Mouse (Mus musculus): ENCODE results near the gene Neurl1b. TPM values are rescaled to one million over a fixed set of nuclear protein-coding genes. Genes with fewer than 3 reads are reported as not detected.

Gene Neurl1b
- total and polyA plus RNA-seq, 2 experiments from 2014 or later: 2.1 to 60.4 TPM

DNA sequence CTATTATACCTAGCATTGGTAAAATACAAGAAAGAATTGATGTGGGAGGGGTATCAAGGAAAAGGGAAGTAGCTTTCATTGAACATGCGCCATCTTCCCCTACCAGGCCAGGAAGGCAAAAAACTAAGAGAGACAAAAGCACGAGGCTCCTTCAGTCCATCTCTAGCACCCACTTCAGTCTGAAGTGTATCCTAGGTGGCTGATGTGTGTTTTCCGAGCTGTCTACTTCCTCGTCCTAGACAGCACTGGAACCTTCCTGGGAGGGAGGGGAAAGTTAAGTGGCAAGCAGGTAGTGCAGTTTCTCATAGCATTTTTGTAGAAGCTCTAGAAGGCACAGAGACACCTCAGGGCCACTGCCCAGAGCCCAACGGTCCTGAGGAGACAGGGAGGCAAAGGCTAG lies 31.9 kb upstream of the Neurl1b start:
- Histone ChIP-seq H3K4me1 (ENCODE audit: insufficient read depth, low read length) (peaks cover 25% of the 10 kb centered on the region), H3K4me2 (ENCODE audit: low read depth, low read length) (no peak overlapping the region), H3K9me3 (ENCODE audit: low read length) (no peaks in the 10 kb centered on the region), H3K27ac (no peak overlapping the region), H3K27me3 (ENCODE audit: insufficient read depth, low read length) (no peaks in the 10 kb centered on the region), H3K9ac (replicated peaks; ENCODE audit: low read length) (no peak overlapping the region), H3K4me3 (ENCODE audit: low read length) (no peak overlapping the region), H3K36me3 (ENCODE audit: insufficient read depth, low read length) (no peaks in the 10 kb centered on the region)
- no peak for TF ChIP-seq CTCF (IDR thresholded peaks at IDR 0.05; ENCODE audit: low read depth)
- no peak for DNase-seq (ENCODE audit: low spot score)
- WGBS: 84% methylated on average over 5 of the region's 5 CpGs
- no peak for ATAC-seq

DNA sequence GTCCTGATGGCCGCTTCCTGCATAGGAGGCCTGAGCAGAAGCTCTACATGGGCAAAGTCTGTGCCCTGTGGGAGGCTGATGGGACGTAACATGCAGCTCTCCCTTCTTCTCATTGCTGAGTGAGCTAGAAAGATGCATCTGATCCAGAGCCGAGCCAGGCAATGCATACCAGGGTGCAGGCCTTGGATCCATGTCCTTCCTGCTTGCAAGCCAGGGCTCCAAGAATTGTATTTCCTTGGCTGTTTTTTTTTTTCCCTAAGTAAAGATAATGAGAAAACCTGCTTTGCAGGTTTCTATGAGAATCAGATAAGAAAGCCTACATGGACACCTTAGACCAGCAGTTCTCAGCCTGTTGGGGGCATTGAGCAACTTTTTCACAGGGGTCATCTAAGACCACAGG lies 30.5 kb upstream of the Neurl1b start:
- DNase-seq (ENCODE audit: low spot score): no peak
- H3K27me3 ChIP-seq (ENCODE audit: insufficient read depth, low read length): no peaks in the 10 kb centered on the region
- no peak overlapping the region for H3K4me3 ChIP-seq (ENCODE audit: low read length)
- no peaks in the 10 kb centered on the region for H3K36me3 ChIP-seq (ENCODE audit: insufficient read depth, low read length)
- H3K4me2 ChIP-seq (ENCODE audit: low read depth, low read length): no peak overlapping the region
- TF ChIP-seq CTCF (IDR thresholded peaks at IDR 0.05; ENCODE audit: low read depth): no peak
- WGBS: 90% methylated on average over 3 of the region's 3 CpGs
- H3K9me3 ChIP-seq (ENCODE audit: low read length): no peaks in the 10 kb centered on the region
- no peak for ATAC-seq
- peaks cover 25% of the 10 kb centered on the region for H3K4me1 ChIP-seq (ENCODE audit: insufficient read depth, low read length)
- H3K9ac ChIP-seq (replicated peaks; ENCODE audit: low read length): no peak overlapping the region
- no peak overlapping the region for H3K27ac ChIP-seq

DNA sequence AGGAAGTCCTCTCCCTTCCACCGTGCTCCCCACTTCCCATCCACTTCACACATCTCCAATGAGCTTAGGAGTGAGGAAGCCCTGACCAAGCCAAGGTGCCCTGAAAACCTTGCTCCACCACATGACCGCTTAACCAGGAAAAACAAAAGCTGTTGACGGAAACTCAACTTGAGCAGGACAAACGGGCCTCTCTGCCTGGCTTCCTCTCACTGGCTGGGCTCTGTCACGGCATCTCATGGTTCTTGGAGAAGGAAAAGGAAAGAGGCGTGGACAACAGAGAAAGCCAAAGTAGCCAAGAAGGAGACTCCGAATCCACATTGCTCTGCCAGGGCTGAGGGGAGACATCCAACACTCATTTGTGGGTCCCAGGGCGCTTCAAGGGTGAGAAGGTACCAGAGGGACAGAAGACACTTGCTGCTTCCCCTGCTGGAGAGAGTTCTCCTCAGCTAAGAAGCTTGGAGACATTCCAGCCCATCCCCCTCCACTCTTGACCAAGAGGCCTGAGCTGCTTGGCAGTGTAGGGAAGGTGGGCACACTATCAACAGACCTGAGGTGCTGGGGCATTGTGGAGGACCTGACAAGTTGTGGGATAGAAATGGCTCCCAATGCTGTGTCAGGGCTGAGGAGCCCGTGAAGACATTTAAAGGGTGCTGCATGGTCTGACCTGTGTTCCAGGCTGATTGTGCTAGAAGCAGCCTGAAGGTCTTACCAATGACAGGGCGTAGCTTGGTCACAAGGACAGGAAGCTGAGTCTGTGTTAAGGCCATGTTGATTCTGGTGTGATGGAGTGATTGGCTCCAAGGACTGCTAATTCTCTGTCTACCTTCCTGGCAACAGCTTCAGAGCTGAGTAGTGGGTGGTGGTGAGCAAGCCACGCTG lies 29.1 kb upstream of the Neurl1b start:
- no peaks in the 10 kb centered on the region for H3K27me3 ChIP-seq (ENCODE audit: insufficient read depth, low read length)
- H3K9me3 ChIP-seq (ENCODE audit: low read length): no peaks in the 10 kb centered on the region
- H3K36me3 ChIP-seq (ENCODE audit: insufficient read depth, low read length): no peaks in the 10 kb centered on the region
- H3K4me1 ChIP-seq (ENCODE audit: insufficient read depth, low read length): peaks cover 21% of the 10 kb centered on the region
- H3K4me3 ChIP-seq (ENCODE audit: low read length): no peak overlapping the region
- H3K4me2 ChIP-seq (ENCODE audit: low read depth, low read length): no peak overlapping the region
- WGBS: 90% methylated on average over 11 of the region's 11 CpGs
- H3K27ac ChIP-seq: no peak overlapping the region
- no peak for DNase-seq (ENCODE audit: low spot score)
- no peak for TF ChIP-seq CTCF (IDR thresholded peaks at IDR 0.05; ENCODE audit: low read depth)
- no peak overlapping the region for H3K9ac ChIP-seq (replicated peaks; ENCODE audit: low read length)
- ATAC-seq: no peak

DNA sequence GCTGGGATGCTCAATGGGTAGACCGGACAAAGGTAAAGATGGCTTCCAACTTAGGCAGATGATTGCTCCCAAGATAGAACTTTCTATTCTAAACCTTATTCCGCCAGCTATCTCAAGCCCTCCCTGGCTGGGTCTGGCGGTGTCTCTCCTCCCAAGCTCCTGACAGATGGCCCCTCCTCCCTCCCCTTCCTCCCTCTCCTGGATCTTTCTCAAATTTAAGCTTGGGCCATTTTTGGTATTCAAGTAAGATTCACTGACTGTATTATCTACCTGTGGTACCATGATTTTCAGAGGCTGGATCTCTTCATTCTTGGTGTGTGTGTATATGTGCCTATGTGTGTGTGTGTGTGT lies 28.5 kb upstream of the Neurl1b start:
- 86% methylated on average over 3 of the region's 3 CpGs for WGBS
- no peak for TF ChIP-seq CTCF (IDR thresholded peaks at IDR 0.05; ENCODE audit: low read depth)
- Histone ChIP-seq H3K4me3 (ENCODE audit: low read length) (no peak overlapping the region), H3K27ac (no peak overlapping the region), H3K4me2 (ENCODE audit: low read depth, low read length) (no peak overlapping the region), H3K36me3 (ENCODE audit: insufficient read depth, low read length) (no peaks in the 10 kb centered on the region), H3K4me1 (ENCODE audit: insufficient read depth, low read length) (peaks cover 15% of the 10 kb centered on the region), H3K27me3 (ENCODE audit: insufficient read depth, low read length) (no peaks in the 10 kb centered on the region), H3K9me3 (ENCODE audit: low read length) (no peaks in the 10 kb centered on the region), H3K9ac (replicated peaks; ENCODE audit: low read length) (no peak overlapping the region)
- DNase-seq (ENCODE audit: low spot score) (no peak), ATAC-seq (no peak)

DNA sequence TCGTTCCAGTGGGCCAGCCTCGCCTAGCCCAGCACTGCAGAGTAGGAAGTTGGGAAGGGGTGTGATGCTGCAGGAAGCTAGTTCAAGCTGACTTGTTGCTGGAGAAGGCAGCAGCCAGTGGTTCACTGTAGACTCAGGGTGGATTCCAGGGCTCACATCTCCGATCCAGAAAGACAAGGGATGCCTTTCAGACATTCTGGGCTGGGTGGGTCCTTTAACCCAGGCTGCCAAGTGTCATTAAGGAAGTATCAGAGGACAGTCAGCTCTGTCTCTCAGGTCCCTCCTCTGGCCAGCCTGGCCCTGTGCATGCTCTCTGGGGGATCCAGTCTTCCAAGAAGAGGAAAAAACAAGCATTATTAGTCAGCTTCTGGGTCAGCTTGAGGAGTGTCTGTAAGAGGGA lies 26.5 kb upstream of the Neurl1b start:
- Histone ChIP-seq H3K4me1 (ENCODE audit: insufficient read depth, low read length) (0 out of 2 replicates have a peak, but pooled peaks cover 4% of the 10 kb centered on the region), H3K36me3 (ENCODE audit: insufficient read depth, low read length) (no peaks in the 10 kb centered on the region), H3K4me3 (ENCODE audit: low read length) (no peak overlapping the region), H3K27ac (no peak overlapping the region), H3K4me2 (ENCODE audit: low read depth, low read length) (no peak overlapping the region), H3K9ac (replicated peaks; ENCODE audit: low read length) (no peak overlapping the region), H3K9me3 (ENCODE audit: low read length) (no peaks in the 10 kb centered on the region), H3K27me3 (ENCODE audit: insufficient read depth, low read length) (no peaks in the 10 kb centered on the region)
- ATAC-seq (no peak), DNase-seq (ENCODE audit: low spot score) (no peak)
- no peak for TF ChIP-seq CTCF (IDR thresholded peaks at IDR 0.05; ENCODE audit: low read depth)
- 72% methylated on average over 3 of the region's 3 CpGs for WGBS

DNA sequence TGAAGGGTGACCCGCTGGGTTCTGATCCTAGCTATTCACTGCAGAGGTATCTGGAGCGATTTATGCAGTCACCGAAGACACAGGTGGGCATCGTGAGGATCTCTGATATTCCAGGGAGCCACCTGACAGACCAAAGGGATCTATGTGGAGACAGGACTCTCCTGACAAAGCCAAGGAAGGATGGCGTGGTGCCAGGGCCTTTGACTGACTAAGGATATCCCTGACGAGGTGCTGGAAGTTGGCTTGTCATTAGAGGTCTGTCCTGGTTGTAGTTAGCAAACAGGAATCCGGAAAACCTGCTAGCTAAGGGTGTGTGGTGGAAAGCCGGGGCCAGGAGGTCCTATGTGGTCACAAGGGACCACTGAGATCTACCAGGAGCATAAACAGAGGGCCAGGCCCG lies 25.4 kb upstream of the Neurl1b start:
- H3K36me3 ChIP-seq (ENCODE audit: insufficient read depth, low read length): no peaks in the 10 kb centered on the region
- H3K9ac ChIP-seq (replicated peaks; ENCODE audit: low read length): no peak overlapping the region
- H3K4me1 ChIP-seq (ENCODE audit: insufficient read depth, low read length): 0 out of 2 replicates have a peak, but pooled peaks cover 4% of the 10 kb centered on the region
- DNase-seq (ENCODE audit: low spot score): no peak
- peaks cover 2% of the 10 kb centered on the region; the same call in 1 of the 2 replicates for H3K9me3 ChIP-seq (ENCODE audit: low read length)
- WGBS: 87% methylated on average over 9 of the region's 9 CpGs
- no peak overlapping the region for H3K4me3 ChIP-seq (ENCODE audit: low read length)
- H3K27ac ChIP-seq: no peak overlapping the region
- no peak for TF ChIP-seq CTCF (IDR thresholded peaks at IDR 0.05; ENCODE audit: low read depth)
- H3K4me2 ChIP-seq (ENCODE audit: low read depth, low read length): no peak overlapping the region
- no peak for ATAC-seq
- H3K27me3 ChIP-seq (ENCODE audit: insufficient read depth, low read length): no peaks in the 10 kb centered on the region

DNA sequence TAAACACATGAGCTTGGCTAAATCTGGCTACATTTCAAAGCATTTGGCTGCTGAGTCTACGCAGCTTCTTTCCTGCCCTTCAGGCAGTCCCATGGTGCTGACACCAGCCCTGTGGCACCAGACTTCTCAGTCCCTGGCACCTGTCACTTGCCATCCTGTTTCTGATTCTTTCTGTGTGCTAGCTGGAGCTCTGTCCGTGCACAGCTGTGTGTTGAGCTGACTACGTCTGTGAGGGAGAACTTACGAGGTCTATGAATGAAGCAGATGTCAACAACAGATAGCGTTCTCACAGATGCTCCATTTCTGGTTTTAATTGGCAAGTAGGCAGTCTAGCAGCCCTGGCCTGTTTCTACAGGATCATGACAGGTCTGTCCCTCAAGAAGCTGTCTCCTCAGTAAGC lies 24.0 kb upstream of the Neurl1b start:
- DNase-seq (ENCODE audit: low spot score): no peak
- Histone ChIP-seq H3K4me2 (ENCODE audit: low read depth, low read length) (no peak overlapping the region), H3K4me1 (ENCODE audit: insufficient read depth, low read length) (0 out of 2 replicates have a peak, but pooled peaks cover 1% of the 10 kb centered on the region), H3K4me3 (ENCODE audit: low read length) (no peak overlapping the region), H3K27me3 (ENCODE audit: insufficient read depth, low read length) (no peaks in the 10 kb centered on the region), H3K36me3 (ENCODE audit: insufficient read depth, low read length) (no peaks in the 10 kb centered on the region), H3K9ac (replicated peaks; ENCODE audit: low read length) (no peak overlapping the region), H3K9me3 (ENCODE audit: low read length) (peaks cover 3% of the 10 kb centered on the region; the same call in 1 of the 2 replicates), H3K27ac (no peak overlapping the region)
- 57% methylated on average over 5 of the region's 5 CpGs for WGBS
- no peak for TF ChIP-seq CTCF (IDR thresholded peaks at IDR 0.05; ENCODE audit: low read depth)
- no peak for ATAC-seq
